Mouse (Mus musculus): ENCODE results near the gene Mrgprg. TPM values are rescaled to one million over a fixed set of nuclear protein-coding genes. Genes with fewer than 3 reads are reported as not detected.

Mrgprg gene
- polyA plus RNA-seq, 1 experiment from 2014 or later, result not detected

DNA sequence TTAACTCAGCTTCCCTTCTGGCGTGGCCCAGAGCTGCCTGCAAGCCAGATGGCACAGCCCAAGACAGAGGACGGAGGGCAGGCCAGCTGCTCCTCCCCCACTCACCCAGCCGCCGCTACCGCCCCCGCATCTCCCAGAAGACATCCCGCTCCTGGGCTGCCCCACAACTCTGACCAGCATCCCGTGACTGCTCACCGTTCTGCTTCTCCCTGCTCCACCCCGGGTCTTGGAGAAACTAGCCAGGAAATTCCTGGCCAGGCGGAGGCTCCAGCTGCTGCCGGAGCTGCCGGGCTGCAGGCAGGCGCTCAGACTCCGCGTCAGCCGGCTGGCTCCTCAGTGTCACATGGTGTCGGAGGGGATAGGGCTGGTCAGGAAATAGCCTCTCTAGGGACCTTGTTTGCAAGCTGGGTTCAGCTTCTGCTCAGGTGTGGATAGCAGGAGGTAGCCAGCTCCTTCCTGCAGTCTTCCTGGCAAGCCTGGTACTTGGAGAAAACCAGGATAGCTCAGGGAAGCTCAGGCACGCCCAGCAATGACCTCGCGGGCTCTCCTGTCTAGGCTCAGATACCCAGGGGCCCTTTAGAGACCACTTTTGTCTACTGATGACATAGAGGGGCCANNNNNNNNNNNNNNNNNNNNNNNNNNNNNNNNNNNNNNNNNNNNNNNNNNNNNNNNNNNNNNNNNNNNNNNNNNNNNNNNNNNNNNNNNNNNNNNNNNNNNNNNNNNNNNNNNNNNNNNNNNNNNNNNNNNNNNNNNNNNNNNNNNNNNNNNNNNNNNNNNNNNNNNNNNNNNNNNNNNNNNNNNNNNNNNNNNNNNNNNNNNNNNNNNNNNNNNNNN is 17.4 kb upstream of the Mrgprg start, which contains the start of gene Mrgpre:
TSS of gene Mrgpre (minus strand) at position 505 of the 834 bp plus-strand sequence.
- WGBS, result 5% methylated on average over 21 of the region's 21 CpGs
- H3K27me3 ChIP-seq (replicated peaks; ENCODE audit: control insufficient read depth, insufficient read depth, low read length), result peaks cover 9% of the 10 kb centered on the region
- H3K9ac ChIP-seq (ENCODE audit: low read depth, low read length), result peak within 1 kb of the TSS; percentile 25; the same call in 1 of the 2 replicates
- DNase-seq (ENCODE audit: low spot score), result peak; percentile 59
- peaks cover 3% of the 10 kb centered on the region; the same call in 1 of the 2 replicates for H3K4me1 ChIP-seq (replicated peaks; ENCODE audit: control insufficient read depth, insufficient read depth, low read length)
- H3K4me3 ChIP-seq (ENCODE audit: low read depth, low read length), result peak within 1 kb of the TSS; percentile 39
- H3K27ac ChIP-seq (ENCODE audit: low read depth, low read length), result no peak within 1 kb of the TSS; the same call in 1 of the 2 replicates
- H3K9me3 ChIP-seq (ENCODE audit: control insufficient read depth, low read length), result no peaks in the 10 kb centered on the region
- peak within 1 kb of the TSS; percentile 65 for H3K4me2 ChIP-seq
- H3K36me3 ChIP-seq (ENCODE audit: control insufficient read depth, insufficient read depth, low read length), result no peaks in the 10 kb centered on the region
- ATAC-seq (replicated peaks; ENCODE audit: low FRiP score), result peak; percentile 61

- DNase-seq (ENCODE audit: low spot score) (no peak), ATAC-seq (replicated peaks; ENCODE audit: low FRiP score) (peak; percentile 30; the same call in 1 of the 2 replicates)
- 24% methylated on average over 4 of the region's 6 CpGs for WGBS
- peak overlapping the region; percentile 39 for H3K4me3 ChIP-seq (ENCODE audit: low read depth, low read length)
- peaks cover 9% of the 10 kb centered on the region for H3K27me3 ChIP-seq (replicated peaks; ENCODE audit: control insufficient read depth, insufficient read depth, low read length)
- H3K4me1 ChIP-seq (replicated peaks; ENCODE audit: control insufficient read depth, insufficient read depth, low read length), result peaks cover 3% of the 10 kb centered on the region; the same call in 1 of the 2 replicates
- H3K9me3 ChIP-seq (ENCODE audit: control insufficient read depth, low read length), result no peaks in the 10 kb centered on the region
- peak overlapping the region; percentile 65 for H3K4me2 ChIP-seq
- H3K9ac ChIP-seq (ENCODE audit: low read depth, low read length), result 0 out of 2 replicates have a peak overlapping the region, but pooled peaks have one; percentile 25
- H3K36me3 ChIP-seq (ENCODE audit: control insufficient read depth, insufficient read depth, low read length), result no peaks in the 10 kb centered on the region
- no peak overlapping the region; the same call in 1 of the 2 replicates for H3K27ac ChIP-seq (ENCODE audit: low read depth, low read length)
These were observed 16.7 kb upstream of the Mrgprg start for GRCm38 (mm10) chr7:143783378-143783995.

DNA sequence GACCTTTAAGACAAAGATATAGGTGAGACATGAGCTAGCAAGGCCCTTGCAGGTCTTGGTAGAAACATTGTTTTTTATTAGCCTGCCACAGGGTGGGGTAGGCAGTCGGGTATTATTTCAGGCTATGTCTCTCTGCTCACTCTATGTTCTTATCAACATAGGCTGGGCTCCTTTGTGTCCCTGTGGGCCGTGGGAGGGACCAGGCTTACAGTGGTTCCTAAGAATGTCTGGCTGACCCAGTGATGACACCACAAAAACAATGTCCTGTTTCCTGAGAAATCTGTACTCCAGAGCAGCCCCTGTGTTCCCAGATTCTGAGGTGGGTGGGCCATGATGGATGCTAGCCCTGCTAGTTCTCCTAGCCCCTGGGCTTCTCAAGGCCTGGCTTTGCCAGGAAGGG is 10.6 kb upstream of the Mrgprg start:
- 36% methylated on average over 2 of the region's 2 CpGs for WGBS
- Histone ChIP-seq H3K27me3 (replicated peaks; ENCODE audit: control insufficient read depth, insufficient read depth, low read length) (no peaks in the 10 kb centered on the region), H3K9ac (ENCODE audit: low read depth, low read length) (no peak overlapping the region), H3K4me2 (no peak overlapping the region), H3K4me3 (ENCODE audit: low read depth, low read length) (no peak overlapping the region), H3K27ac (ENCODE audit: low read depth, low read length) (no peak overlapping the region), H3K36me3 (ENCODE audit: control insufficient read depth, insufficient read depth, low read length) (no peaks in the 10 kb centered on the region), H3K9me3 (ENCODE audit: control insufficient read depth, low read length) (no peaks in the 10 kb centered on the region), H3K4me1 (replicated peaks; ENCODE audit: control insufficient read depth, insufficient read depth, low read length) (no peaks in the 10 kb centered on the region)
- no peak for ATAC-seq (replicated peaks; ENCODE audit: low FRiP score)
- DNase-seq (ENCODE audit: low spot score), result no peak

DNA sequence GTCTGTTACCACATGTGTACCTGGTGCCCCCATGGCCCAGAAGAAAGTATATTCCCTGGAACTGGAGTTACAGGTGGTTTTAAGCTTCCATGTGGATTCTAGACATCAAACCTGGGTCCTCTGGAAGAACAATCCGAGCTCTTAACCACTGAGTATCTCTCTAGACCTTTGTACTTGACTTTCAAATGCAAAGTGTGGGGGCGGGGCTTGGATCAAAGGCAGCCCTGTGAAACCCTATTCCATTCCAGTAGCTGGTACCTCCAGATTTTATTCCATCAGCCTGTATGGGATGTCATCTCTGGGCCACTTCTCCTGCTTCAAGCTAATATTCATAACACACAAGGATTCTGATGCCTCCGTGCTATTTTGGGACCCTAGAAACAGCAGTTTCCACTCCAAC is 9.3 kb upstream of the Mrgprg start:
- no peak for ATAC-seq (replicated peaks; ENCODE audit: low FRiP score)

GRCm38 (mm10) chr7:143769461-143769860 is 2.7 kb upstream of the Mrgprg start:
- H3K9ac ChIP-seq (ENCODE audit: low read depth, low read length), result no peak overlapping the region
- no peaks in the 10 kb centered on the region for H3K9me3 ChIP-seq (ENCODE audit: control insufficient read depth, low read length)
- WGBS, result 34% methylated on average over 1 of the region's 1 CpGs
- ATAC-seq (replicated peaks; ENCODE audit: low FRiP score) (no peak), DNase-seq (ENCODE audit: low spot score) (no peak)
- H3K4me1 ChIP-seq (replicated peaks; ENCODE audit: control insufficient read depth, insufficient read depth, low read length), result no peaks in the 10 kb centered on the region
- H3K4me2 ChIP-seq, result no peak overlapping the region
- no peaks in the 10 kb centered on the region for H3K36me3 ChIP-seq (ENCODE audit: control insufficient read depth, insufficient read depth, low read length)
- no peak overlapping the region for H3K4me3 ChIP-seq (ENCODE audit: low read depth, low read length)
- H3K27ac ChIP-seq (ENCODE audit: low read depth, low read length), result no peak overlapping the region
- peaks cover 21% of the 10 kb centered on the region for H3K27me3 ChIP-seq (replicated peaks; ENCODE audit: control insufficient read depth, insufficient read depth, low read length)

More for the DNA sequence above, 9.3 kb upstream of the Mrgprg start:
- H3K27me3 ChIP-seq (replicated peaks; ENCODE audit: control insufficient read depth, insufficient read depth, low read length), result no peaks in the 10 kb centered on the region
- H3K4me3 ChIP-seq (ENCODE audit: low read depth, low read length), result no peak overlapping the region
- H3K27ac ChIP-seq (ENCODE audit: low read depth, low read length), result no peak overlapping the region
- no peak overlapping the region for H3K4me2 ChIP-seq
- DNase-seq (ENCODE audit: low spot score), result no peak
- no peaks in the 10 kb centered on the region for H3K4me1 ChIP-seq (replicated peaks; ENCODE audit: control insufficient read depth, insufficient read depth, low read length)
- no peaks in the 10 kb centered on the region for H3K36me3 ChIP-seq (ENCODE audit: control insufficient read depth, insufficient read depth, low read length)
- H3K9me3 ChIP-seq (ENCODE audit: control insufficient read depth, low read length), result no peaks in the 10 kb centered on the region
- 31% methylated on average over 3 of the region's 3 CpGs for WGBS
- H3K9ac ChIP-seq (ENCODE audit: low read depth, low read length), result no peak overlapping the region

DNA sequence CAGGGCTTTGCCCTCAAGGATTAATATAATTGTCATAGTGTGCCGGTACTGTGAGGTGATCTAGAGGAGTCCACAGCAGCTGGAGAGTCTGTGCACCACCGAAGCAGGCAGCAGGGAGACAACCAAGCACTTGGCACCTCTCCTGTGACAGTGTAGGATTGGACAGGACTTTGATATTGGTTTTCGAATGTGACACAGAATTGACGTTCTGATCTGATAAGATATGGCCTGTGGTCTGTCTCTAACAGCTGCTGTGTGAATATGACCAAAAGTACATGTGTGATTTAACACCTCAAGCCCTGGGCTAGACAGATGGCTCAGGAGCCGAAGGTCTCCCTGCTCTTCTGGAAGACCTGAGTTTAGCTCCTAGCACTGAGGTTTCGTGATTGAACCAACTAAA is 1.5 kb upstream of the Mrgprg start:
- Histone ChIP-seq H3K9me3 (ENCODE audit: control insufficient read depth, low read length) (no peaks in the 10 kb centered on the region), H3K4me3 (ENCODE audit: low read depth, low read length) (no peak overlapping the region), H3K27me3 (replicated peaks; ENCODE audit: control insufficient read depth, insufficient read depth, low read length) (peaks cover 27% of the 10 kb centered on the region), H3K27ac (ENCODE audit: low read depth, low read length) (no peak overlapping the region), H3K9ac (ENCODE audit: low read depth, low read length) (no peak overlapping the region), H3K4me2 (no peak overlapping the region), H3K36me3 (ENCODE audit: control insufficient read depth, insufficient read depth, low read length) (no peaks in the 10 kb centered on the region), H3K4me1 (replicated peaks; ENCODE audit: control insufficient read depth, insufficient read depth, low read length) (no peaks in the 10 kb centered on the region)
- DNase-seq (ENCODE audit: low spot score) (no peak), ATAC-seq (replicated peaks; ENCODE audit: low FRiP score) (no peak)
- 62% methylated on average over 6 of the region's 6 CpGs for WGBS

- Histone ChIP-seq H3K27me3 (replicated peaks; ENCODE audit: control insufficient read depth, insufficient read depth, low read length) (peaks cover 27% of the 10 kb centered on the region), H3K9me3 (ENCODE audit: control insufficient read depth, low read length) (no peaks in the 10 kb centered on the region), H3K4me1 (replicated peaks; ENCODE audit: control insufficient read depth, insufficient read depth, low read length) (no peaks in the 10 kb centered on the region), H3K4me3 (ENCODE audit: low read depth, low read length) (no peak overlapping the region), H3K9ac (ENCODE audit: low read depth, low read length) (no peak overlapping the region), H3K4me2 (no peak overlapping the region), H3K36me3 (ENCODE audit: control insufficient read depth, insufficient read depth, low read length) (no peaks in the 10 kb centered on the region), H3K27ac (ENCODE audit: low read depth, low read length) (no peak overlapping the region)
- DNase-seq (ENCODE audit: low spot score) (no peak), ATAC-seq (replicated peaks; ENCODE audit: low FRiP score) (no peak)
- 64% methylated on average over 19 of the region's 19 CpGs for WGBS
These were observed 1.8 kb downstream of the Mrgprg start for GRCm38 (mm10) chr7:143764876-143765530.

GRCm38 (mm10) chr7:143763794-143764193 is 3.0 kb downstream of the Mrgprg start:
- no peak overlapping the region for H3K9ac ChIP-seq (ENCODE audit: low read depth, low read length)
- no peaks in the 10 kb centered on the region for H3K4me1 ChIP-seq (replicated peaks; ENCODE audit: control insufficient read depth, insufficient read depth, low read length)
- H3K9me3 ChIP-seq (ENCODE audit: control insufficient read depth, low read length), result no peaks in the 10 kb centered on the region
- no peak for DNase-seq (ENCODE audit: low spot score)
- WGBS, result 10% methylated on average over 3 of the region's 3 CpGs
- no peak overlapping the region for H3K27ac ChIP-seq (ENCODE audit: low read depth, low read length)
- no peaks in the 10 kb centered on the region for H3K36me3 ChIP-seq (ENCODE audit: control insufficient read depth, insufficient read depth, low read length)
- peaks cover 27% of the 10 kb centered on the region for H3K27me3 ChIP-seq (replicated peaks; ENCODE audit: control insufficient read depth, insufficient read depth, low read length)
- no peak overlapping the region for H3K4me3 ChIP-seq (ENCODE audit: low read depth, low read length)
- no peak overlapping the region for H3K4me2 ChIP-seq
- ATAC-seq (replicated peaks; ENCODE audit: low FRiP score), result no peak

Measured in liver, embryonic 11.5 days (tissue).